Mouse (Mus musculus) midbrain, embryonic 13.5 days (tissue): ENCODE results near the gene Ssxb8. TPM values are rescaled to one million over a fixed set of nuclear protein-coding genes. Genes with fewer than 3 reads are reported as not detected.
"Not testable (repeated sequence)": the region's sequence is repeated elsewhere in the genome, so short reads cannot be mapped to it uniquely, and the experiment has no call there.

ENCODE experiments used
- ATAC-seq: fragments of 200-750 bp; cut with Nextera tagmentation; 2 replicates; pipeline ENCODE4 v1.8.0; 2017; ENCODE audit warnings: mild to moderate bottlenecking, moderate TSS enrichment, moderate library complexity
- H3K27ac ChIP-seq: fragments of 300-500 bp; sonication (generic); 2 replicates; pipeline ENCODE4 v1.5.1; 2015; ENCODE audit warnings: inconsistent platforms, mild to moderate bottlenecking, moderate library complexity
- H3K27me3 ChIP-seq: fragments of 300-500 bp; sonication (generic); 2 replicates; pipeline ENCODE4 v1.6.1; 2015; ENCODE audit warnings: mild to moderate bottlenecking, inconsistent platforms
- H3K36me3 ChIP-seq: fragments of 300-500 bp; sonication (generic); 2 replicates; pipeline ENCODE4 v1.6.1; 2015; ENCODE audit warnings: mild to moderate bottlenecking, inconsistent platforms
- H3K4me1 ChIP-seq: fragments of 300-500 bp; sonication (generic); replicated peaks from 2 replicates; pipeline ENCODE4 v1.6.1; 2015; ENCODE audit warnings: inconsistent platforms
- H3K4me2 ChIP-seq: fragments of 300-500 bp; sonication (generic); replicated peaks from 2 replicates; pipeline ENCODE4 v1.6.1; 2015; ENCODE audit warnings: moderate library complexity, mild to moderate bottlenecking, inconsistent platforms
- H3K4me3 ChIP-seq: fragments of 300-500 bp; sonication (generic); replicated peaks from 2 replicates; pipeline ENCODE4 v1.5.1; 2015; ENCODE audit warnings: mild to moderate bottlenecking, inconsistent platforms
- H3K9ac ChIP-seq: fragments of 300-500 bp; sonication (generic); replicated peaks from 2 replicates; pipeline ENCODE4 v1.6.1; 2015; ENCODE audit warnings: mild to moderate bottlenecking, inconsistent platforms
- H3K9me3 ChIP-seq: fragments of 300-500 bp; sonication (generic); 2 replicates; pipeline ENCODE4 v1.6.1; 2016; ENCODE audit warnings: mild to moderate bottlenecking, inconsistent platforms
- WGBS: fragments of 180-500 bp; shearing (Covaris S2); methylation state at CpG from one replicate; pipeline ENCODE4 v1.1.7; 2015; 5-methylcytosine and 5-hydroxymethylcytosine counted together
- polyA plus RNA-seq: library from polyadenylated mRNA; unstranded; fragments of >200 nt; fragmentation: Nextera tagmentation; extraction: Ambion mirVana; gene quantifications from 2 replicates; pipeline ENCODE4 v1.2.1, GENCODE M21; 2015

Gene Ssxb8
- polyA plus RNA-seq: not detected in 2 replicates

DNA sequence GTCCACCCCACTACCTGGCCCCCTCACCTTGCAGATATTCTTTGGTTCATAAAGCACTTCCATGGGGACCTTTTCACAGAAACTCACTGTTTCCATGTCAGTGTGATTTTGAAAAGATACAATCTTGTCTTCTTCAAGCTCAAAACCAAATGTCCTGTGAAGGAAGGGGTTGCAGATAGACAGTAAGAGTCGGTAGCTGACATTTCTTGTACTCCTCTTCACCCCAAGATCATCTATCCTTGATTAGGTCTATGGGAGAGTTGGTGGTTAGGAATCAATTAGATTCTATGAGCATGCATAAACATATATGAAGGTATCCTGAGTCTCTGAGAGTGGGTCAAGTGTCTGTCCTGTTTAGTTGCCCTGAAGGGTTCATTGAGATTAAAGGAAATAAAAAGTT, at the start of gene Ssxb8:
Gene Ssxb8, minus strand, starts transcription at position 101 of the 400 bp plus-strand sequence.
- H3K27ac ChIP-seq, ATAC-seq, H3K36me3 ChIP-seq, H3K9me3 ChIP-seq, H3K27me3 ChIP-seq, H3K9ac ChIP-seq, H3K4me2 ChIP-seq, H3K4me1 ChIP-seq, H3K4me3 ChIP-seq: not testable (repeated sequence)
- WGBS: 48% methylated on average over 1 of the region's 1 CpGs

DNA sequence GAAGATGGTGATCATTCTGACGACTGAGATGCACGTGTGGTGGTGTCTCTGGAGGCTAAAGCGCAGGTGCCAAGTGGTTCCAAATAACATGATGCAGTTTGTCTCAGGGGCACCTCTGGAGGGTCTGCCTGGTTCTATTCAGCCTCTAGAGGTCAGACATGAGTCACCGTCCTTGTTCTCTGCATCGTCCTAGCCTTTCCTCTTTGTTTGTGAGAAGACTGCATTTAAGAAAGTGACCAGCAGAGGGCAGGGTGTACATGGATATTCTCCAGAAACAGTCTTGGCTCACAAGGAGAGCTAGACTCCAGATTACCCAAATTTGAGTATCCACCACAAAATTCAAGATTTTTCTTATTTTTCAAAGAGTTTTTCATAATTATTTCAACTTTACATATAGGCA, 42.3 kb upstream of the Ssxb8 start:
- ATAC-seq: no peak
- Histone ChIP-seq H3K4me2 (no peak overlapping the region), H3K9me3 (peaks cover 7% of the 10 kb centered on the region), H3K4me3 (no peak overlapping the region), H3K27me3 (no peaks in the 10 kb centered on the region), H3K36me3 (no peaks in the 10 kb centered on the region), H3K27ac (no peak overlapping the region), H3K9ac (no peak overlapping the region), H3K4me1 (no peaks in the 10 kb centered on the region)
- WGBS: 53% methylated on average over 5 of the region's 5 CpGs

DNA sequence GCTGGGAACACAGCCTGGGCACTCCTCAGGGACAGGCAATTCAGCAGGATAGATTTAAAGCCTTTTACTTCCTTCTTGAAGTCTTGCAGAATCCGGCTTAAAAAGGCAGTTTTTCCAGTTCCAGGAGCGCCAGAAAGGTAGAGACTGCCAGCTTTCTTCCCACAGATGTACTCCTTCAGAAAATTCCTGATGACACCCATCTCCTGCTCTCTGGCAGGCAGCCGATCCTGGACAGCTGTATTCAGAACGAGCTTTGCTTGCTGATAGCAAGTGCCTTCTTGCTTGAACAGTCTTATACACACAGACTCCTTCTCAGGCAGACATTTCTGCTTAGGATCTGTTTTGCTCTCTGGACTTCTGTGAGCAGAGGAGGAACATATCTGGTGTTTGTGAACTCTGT, 27.6 kb downstream of the Ssxb8 start:
- Histone ChIP-seq H3K4me1 (no peaks in the 10 kb centered on the region), H3K4me2 (no peak overlapping the region), H3K9ac (no peak overlapping the region), H3K36me3 (no peaks in the 10 kb centered on the region), H3K27me3 (no peaks in the 10 kb centered on the region), H3K27ac (no peak overlapping the region), H3K4me3 (no peak overlapping the region), H3K9me3 (peaks cover 14% of the 10 kb centered on the region)
- ATAC-seq: no peak
- 78% methylated on average over 4 of the region's 4 CpGs for WGBS

Other genes starting within 250 kb of the Ssxb8 start
- not detected in 2 replicates for gene Ssxb2, start 229.1 kb downstream of the Ssxb8 start, polyA plus RNA-seq
- not detected in 2 replicates for gene Gm14459, start 165.9 kb downstream of the Ssxb8 start, polyA plus RNA-seq
- not detected in 2 replicates for gene Ssxb6, start 142.6 kb downstream of the Ssxb8 start, polyA plus RNA-seq
- gene Ssxb3, start 99.0 kb downstream of the Ssxb8 start, polyA plus RNA-seq: not detected in 2 replicates
- gene Ssx9, start 57.6 kb upstream of the Ssxb8 start, polyA plus RNA-seq: not detected in 2 replicates
- gene Ssxb5, start 112.8 kb upstream of the Ssxb8 start, polyA plus RNA-seq: not detected in 2 replicates
- not detected in 2 replicates for gene Gm6592, start 153.2 kb upstream of the Ssxb8 start, polyA plus RNA-seq
- gene Gm5751, start 183.4 kb upstream of the Ssxb8 start, polyA plus RNA-seq: not detected in 2 replicates
- gene B630019K06Rik, start 201.5 kb upstream of the Ssxb8 start, polyA plus RNA-seq: 18.1 and 21.2 TPM in 2 replicates